Mouse (Mus musculus) liver, embryonic 14.5 days (tissue): ENCODE results near the gene Cpa5. TPM values are rescaled to one million over a fixed set of nuclear protein-coding genes. Genes with fewer than 3 reads are reported as not detected.

Experiments
- ATAC-seq: fragments of 200-750 bp; cut with Nextera tagmentation; 2 replicates; pipeline ENCODE4 v1.8.0; 2017; ENCODE audit warnings: moderate number of reproducible peaks, mild to moderate bottlenecking, moderate library complexity; ENCODE audit not compliant: insufficient read depth
- DNase-seq, 3 experiments: peaks; one replicate each; pipeline ENCODE4 v3.0.0-alpha.2; 2012 to 2013; ENCODE audit warnings: low read depth in 3 of 3, low spot score in 3 of 3
- H3K27ac ChIP-seq: fragments of 300-500 bp; sonication (generic); 2 replicates; pipeline ENCODE4 v1.5.1; 2014; ENCODE audit warnings: moderate library complexity, mild to moderate bottlenecking, control low read depth, inconsistent platforms
- H3K27me3 ChIP-seq: fragments of 300-500 bp; sonication (generic); 2 replicates; pipeline ENCODE4 v1.6.1; 2014; ENCODE audit warnings: mild to moderate bottlenecking, low read length, moderate library complexity; ENCODE audit not compliant: control insufficient read depth, insufficient read depth
- H3K36me3 ChIP-seq: fragments of 300-500 bp; sonication (generic); replicated peaks from 2 replicates; pipeline ENCODE4 v1.6.1; 2014; ENCODE audit warnings: low read depth; ENCODE audit not compliant: control insufficient read depth, insufficient read depth
- H3K4me1 ChIP-seq, 2 experiments: fragments of 200-500 bp in 1 of 2; fragments of 300-500 bp in 1 of 2; sonication (generic) in 1 of 2; replicated peaks; 2 replicates each; pipeline ENCODE4 v1.6.1; 2012 to 2014; ENCODE audit warnings: antibody characterized with exemption in 1 of 2, inconsistent platforms in 1 of 2, low read length in 1 of 2; ENCODE audit not compliant: control insufficient read depth in 2 of 2, insufficient read depth in 2 of 2
- H3K4me2 ChIP-seq: fragments of 300-500 bp; sonication (generic); 2 replicates; pipeline ENCODE4 v1.6.1; 2014; ENCODE audit warnings: low read depth, mild to moderate bottlenecking, control low read depth, moderate library complexity
- H3K4me3 ChIP-seq, 2 experiments: fragments of 200-500 bp in 1 of 2; fragments of 300-500 bp in 1 of 2; sonication (generic) in 1 of 2; 2 replicates each; pipeline ENCODE4 v1.5.1; 2012 to 2014; ENCODE audit warnings: low read depth in 2 of 2, low read length in 2 of 2, mild to moderate bottlenecking in 2 of 2, control low read depth in 1 of 2, inconsistent platforms in 1 of 2, moderate library complexity in 1 of 2; ENCODE audit not compliant: insufficient read depth in 1 of 2
- H3K9ac ChIP-seq: fragments of 300-500 bp; sonication (generic); replicated peaks from 2 replicates; pipeline ENCODE4 v1.6.1; 2014; ENCODE audit warnings: mild to moderate bottlenecking, control low read depth, moderate library complexity
- H3K9me3 ChIP-seq: fragments of 300-500 bp; sonication (generic); 2 replicates; pipeline ENCODE4 v1.6.1; 2016; ENCODE audit warnings: low read length, mixed read lengths; ENCODE audit not compliant: control insufficient read depth
- CTCF ChIP-seq: IDR thresholded peaks from 2 replicates; pipeline ENCODE4 v1.5.1; 2016; ENCODE audit warnings: antibody characterized with exemption, low read depth, control low read depth
- EP300 ChIP-seq: IDR thresholded peaks from 2 replicates; pipeline ENCODE4 v1.6.1; 2016; ENCODE audit warnings: antibody characterized with exemption, low read depth
- WGBS: fragments of 180-500 bp; shearing (Covaris S2); extraction: QIAGEN DNeasy Blood & Tissue Kit; methylation state at CpG from one replicate; pipeline ENCODE4 v1.1.7; 2014; ENCODE audit not compliant: insufficient replicate concordance; 5-methylcytosine and 5-hydroxymethylcytosine counted together
- polyA plus RNA-seq, 2 experiments: library from polyadenylated mRNA; depleted of rRNA in 1 of 2; stranded (reverse) in 1 of 2; unstranded in 1 of 2; fragments of >200 nt; fragmentation: Nextera tagmentation in 1 of 2; extraction: Ambion mirVana in 1 of 2; gene quantifications; 2 replicates each; pipeline versions ENCODE4 v1.2.1 to v1.2.3; 2012 to 2014

Cpa5 gene
- polyA plus RNA-seq, 2 experiments: 0.02 TPM; not detected in 1

- WGBS: 31% methylated on average over 6 of the region's 6 CpGs
Measured at GRCm38 (mm10) chr6:30618735-30619134, 7.9 kb downstream of the Cpa5 start.

GRCm38 (mm10) chr6:30619606-30620005 lies 8.8 kb downstream of the Cpa5 start:
- TF ChIP-seq EP300 (no peak), CTCF (no peak)
- Histone ChIP-seq H3K4me2 (no peak overlapping the region), H3K4me1 (peaks cover 0 to 4% of the 10 kb centered on the region in 2 experiments; a peak in 1 of 4 replicates), H3K4me3 (no peak overlapping the region), H3K9me3 (no peaks in the 10 kb centered on the region), H3K36me3 (no peaks in the 10 kb centered on the region), H3K27ac (no peak overlapping the region), H3K9ac (no peak overlapping the region), H3K27me3 (peaks cover 12% of the 10 kb centered on the region)
- WGBS: 60% methylated on average over 5 of the region's 5 CpGs
- no peak for DNase-seq
- ATAC-seq: no peak

More at GRCm38 (mm10) chr6:30618735-30619134, 7.9 kb downstream of the Cpa5 start:
- Histone ChIP-seq H3K4me1 (peaks cover 0 to 4% of the 10 kb centered on the region in 2 experiments; a peak in 1 of 4 replicates), H3K9ac (no peak overlapping the region), H3K36me3 (no peaks in the 10 kb centered on the region), H3K9me3 (no peaks in the 10 kb centered on the region), H3K27ac (no peak overlapping the region), H3K4me3 (no peak overlapping the region), H3K27me3 (peaks cover 12% of the 10 kb centered on the region), H3K4me2 (no peak overlapping the region)
- DNase-seq (no peak), ATAC-seq (no peak)
- TF ChIP-seq CTCF: no peak
- TF ChIP-seq EP300: no peak

GRCm38 (mm10) chr6:30620591-30620990 lies 9.8 kb downstream of the Cpa5 start:
- peaks cover 12% of the 10 kb centered on the region for H3K27me3 ChIP-seq
- no peak overlapping the region for H3K4me2 ChIP-seq
- no peak for TF ChIP-seq CTCF
- TF ChIP-seq EP300: no peak
- H3K4me1 ChIP-seq: peaks cover 0 to 4% of the 10 kb centered on the region in 2 experiments; a peak in 1 of 4 replicates
- no peaks in the 10 kb centered on the region for H3K9me3 ChIP-seq
- H3K27ac ChIP-seq: no peak overlapping the region
- H3K36me3 ChIP-seq: no peaks in the 10 kb centered on the region
- H3K4me3 ChIP-seq: no peak overlapping the region
- DNase-seq: no peak
- WGBS: 56% methylated on average over 4 of the region's 4 CpGs
- H3K9ac ChIP-seq: no peak overlapping the region
- no peak for ATAC-seq

GRCm38 (mm10) chr6:30620994-30621393 lies 10.2 kb downstream of the Cpa5 start:
- DNase-seq: no peak
- TF ChIP-seq EP300: no peak
- TF ChIP-seq CTCF: no peak
- Histone ChIP-seq H3K36me3 (no peaks in the 10 kb centered on the region), H3K27ac (no peak overlapping the region), H3K27me3 (peaks cover 12% of the 10 kb centered on the region), H3K4me1 (peaks cover 0 to 4% of the 10 kb centered on the region in 2 experiments; a peak in 1 of 4 replicates), H3K9me3 (no peaks in the 10 kb centered on the region), H3K4me3 (no peak overlapping the region), H3K4me2 (no peak overlapping the region), H3K9ac (no peak overlapping the region)
- 66% methylated on average over 6 of the region's 6 CpGs for WGBS
- no peak for ATAC-seq

GRCm38 (mm10) chr6:30621986-30622389 lies 11.2 kb downstream of the Cpa5 start:
- Histone ChIP-seq H3K27me3 (peaks cover 7% of the 10 kb centered on the region), H3K9ac (no peak overlapping the region), H3K4me3 (no peak overlapping the region), H3K4me2 (no peak overlapping the region), H3K36me3 (no peaks in the 10 kb centered on the region), H3K9me3 (no peaks in the 10 kb centered on the region), H3K27ac (no peak overlapping the region), H3K4me1 (no peaks in the 10 kb centered on the region)
- 27% methylated on average over 4 of the region's 4 CpGs for WGBS
- no peak for DNase-seq
- TF ChIP-seq CTCF (no peak), EP300 (no peak)
- no peak for ATAC-seq
